Mouse (Mus musculus) stomach, embryonic 15.5 days (tissue): ENCODE data around the gene Pard3b. TPM values are rescaled to one million over a fixed set of nuclear protein-coding genes. Genes with fewer than 3 reads are reported as not detected.

Source experiments
- ATAC-seq: fragments of 200-750 bp; cut with Nextera tagmentation; 2 replicates; pipeline ENCODE4 v1.8.0; 2017; ENCODE audit warnings: low read depth, moderate number of reproducible peaks, moderate TSS enrichment; ENCODE audit not compliant: insufficient read depth, low FRiP score
- H3K27ac ChIP-seq: fragments of 300-500 bp; sonication (generic); 2 replicates; pipeline ENCODE4 v1.5.1; 2015; ENCODE audit warnings: mild to moderate bottlenecking, inconsistent platforms
- H3K27me3 ChIP-seq: fragments of 300-500 bp; sonication (generic); replicated peaks from 2 replicates; pipeline ENCODE4 v1.6.1; 2015; ENCODE audit warnings: inconsistent platforms
- H3K36me3 ChIP-seq: fragments of 300-500 bp; sonication (generic); 2 replicates; pipeline ENCODE4 v1.6.1; 2015; ENCODE audit warnings: inconsistent platforms
- H3K4me1 ChIP-seq: fragments of 300-500 bp; sonication (generic); 2 replicates; pipeline ENCODE4 v1.6.1; 2015; ENCODE audit warnings: inconsistent platforms
- H3K4me2 ChIP-seq: fragments of 300-500 bp; sonication (generic); 2 replicates; pipeline ENCODE4 v1.6.1; 2015; ENCODE audit warnings: mild to moderate bottlenecking, inconsistent platforms
- H3K4me3 ChIP-seq: fragments of 300-500 bp; sonication (generic); replicated peaks from 2 replicates; pipeline ENCODE4 v1.5.1; 2015; ENCODE audit warnings: inconsistent platforms
- H3K9ac ChIP-seq: fragments of 300-500 bp; sonication (generic); 2 replicates; pipeline ENCODE4 v1.6.1; 2015; ENCODE audit warnings: inconsistent platforms
- H3K9me3 ChIP-seq: fragments of 300-500 bp; sonication (generic); 2 replicates; pipeline ENCODE4 v1.6.1; 2016; ENCODE audit warnings: inconsistent platforms
- WGBS: fragments of 180-500 bp; shearing (Covaris S2); methylation state at CpG from one replicate; pipeline ENCODE4 v1.1.7; 2015; 5-methylcytosine and 5-hydroxymethylcytosine counted together
- polyA plus RNA-seq: library from polyadenylated mRNA; unstranded; fragments of >200 nt; fragmentation: Nextera tagmentation; extraction: Ambion mirVana; gene quantifications from 2 replicates; pipeline ENCODE4 v1.2.1, GENCODE M21; 2015

Gene Pard3b
- polyA plus RNA-seq, 1 experiment from 2014 or later, result 28.9 TPM

GRCm38 (mm10) chr1:62646812-62647211, 1008.2 kb downstream of the Pard3b start:
- Histone ChIP-seq H3K9ac (no peak overlapping the region), H3K9me3 (no peaks in the 10 kb centered on the region), H3K4me2 (no peak overlapping the region), H3K27ac (no peak overlapping the region), H3K27me3 (no peaks in the 10 kb centered on the region), H3K4me1 (peaks cover 5% of the 10 kb centered on the region; the same call in 1 of the 2 replicates), H3K4me3 (no peak overlapping the region), H3K36me3 (no peaks in the 10 kb centered on the region)
- no peak for ATAC-seq
- WGBS, result 84% methylated on average over 2 of the region's 2 CpGs

- Histone ChIP-seq H3K27ac (no peak overlapping the region), H3K4me3 (no peak overlapping the region), H3K4me1 (peaks cover 5% of the 10 kb centered on the region; the same call in 1 of the 2 replicates), H3K36me3 (no peaks in the 10 kb centered on the region), H3K9me3 (no peaks in the 10 kb centered on the region), H3K27me3 (no peaks in the 10 kb centered on the region), H3K4me2 (peak overlapping the region; percentile 10; the same call in 1 of the 2 replicates), H3K9ac (no peak overlapping the region)
- WGBS, result 30% methylated on average over 6 of the region's 6 CpGs
- no peak for ATAC-seq
Observed at GRCm38 (mm10) chr1:62648116-62648515, 1009.5 kb downstream of the Pard3b start.

DNA sequence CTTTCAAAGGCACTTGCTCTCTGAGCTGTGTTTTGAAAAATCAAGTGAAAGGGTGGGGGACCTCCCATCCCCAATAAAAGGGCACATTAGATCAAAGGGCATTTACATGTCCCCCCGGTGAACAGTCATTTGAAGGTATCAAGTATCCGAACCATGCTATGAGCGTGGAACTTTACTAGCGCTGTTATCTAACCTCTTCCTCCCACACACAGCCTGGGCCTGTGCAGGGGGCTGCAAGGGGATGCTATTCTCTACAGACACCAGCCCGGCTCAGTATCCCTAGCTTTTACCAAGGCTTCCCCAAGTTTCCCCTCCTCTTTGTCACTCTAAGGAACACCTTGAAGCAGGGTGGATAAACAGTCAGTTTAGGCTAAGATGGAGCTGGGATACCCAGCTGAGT, 1010.0 kb downstream of the Pard3b start:
- no peak overlapping the region for H3K4me2 ChIP-seq
- H3K9me3 ChIP-seq, result no peaks in the 10 kb centered on the region
- H3K9ac ChIP-seq, result no peak overlapping the region
- H3K4me3 ChIP-seq, result no peak overlapping the region
- no peaks in the 10 kb centered on the region for H3K36me3 ChIP-seq
- H3K27me3 ChIP-seq, result no peaks in the 10 kb centered on the region
- no peak overlapping the region for H3K27ac ChIP-seq
- WGBS, result 58% methylated on average over 5 of the region's 5 CpGs
- no peak for ATAC-seq
- H3K4me1 ChIP-seq, result peaks cover 5% of the 10 kb centered on the region; the same call in 1 of the 2 replicates

- 89% methylated on average over 5 of the region's 5 CpGs for WGBS
- no peak for ATAC-seq
Observed at GRCm38 (mm10) chr1:62650491-62650890, 1011.9 kb downstream of the Pard3b start.

DNA sequence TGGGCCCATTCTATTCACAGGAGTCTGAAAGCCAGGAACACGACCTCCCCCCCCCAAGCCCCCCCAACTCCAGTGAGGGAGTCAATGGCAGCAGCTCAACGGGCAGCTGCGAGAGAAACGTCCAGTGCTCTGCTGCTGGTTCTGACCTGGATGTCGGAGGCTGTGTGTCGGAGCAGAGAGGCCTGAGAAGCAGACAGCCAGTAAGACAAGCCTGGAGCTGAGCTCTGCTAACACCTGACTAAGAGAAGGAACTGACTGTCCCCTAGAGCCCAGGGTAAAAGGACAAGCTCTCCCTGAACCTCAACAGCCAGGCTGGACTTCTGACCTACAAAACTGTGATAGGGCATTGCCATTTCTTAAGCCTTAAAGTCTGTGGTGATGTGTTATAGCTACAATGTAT, 1015.8 kb downstream of the Pard3b start:
- Histone ChIP-seq H3K27ac (no peak overlapping the region), H3K4me3 (no peak overlapping the region), H3K27me3 (no peaks in the 10 kb centered on the region), H3K9ac (no peak overlapping the region), H3K4me2 (no peak overlapping the region), H3K9me3 (no peaks in the 10 kb centered on the region), H3K36me3 (no peaks in the 10 kb centered on the region), H3K4me1 (no peaks in the 10 kb centered on the region)
- 66% methylated on average over 6 of the region's 6 CpGs for WGBS
- ATAC-seq, result no peak

More at GRCm38 (mm10) chr1:62650491-62650890, 1011.9 kb downstream of the Pard3b start:
- H3K4me3 ChIP-seq, result no peak overlapping the region
- H3K27me3 ChIP-seq, result no peaks in the 10 kb centered on the region
- peaks cover 5% of the 10 kb centered on the region; the same call in 1 of the 2 replicates for H3K4me1 ChIP-seq
- H3K9me3 ChIP-seq, result no peaks in the 10 kb centered on the region
- no peaks in the 10 kb centered on the region for H3K36me3 ChIP-seq
- H3K4me2 ChIP-seq, result no peak overlapping the region
- H3K9ac ChIP-seq, result no peak overlapping the region
- no peak overlapping the region for H3K27ac ChIP-seq

GRCm38 (mm10) chr1:62664960-62665645, 1026.5 kb downstream of the Pard3b start:
- no peak overlapping the region for H3K4me2 ChIP-seq
- H3K4me3 ChIP-seq, result no peak overlapping the region

GRCm38 (mm10) chr1:62665771-62666730, 1027.4 kb downstream of the Pard3b start:
- WGBS, result 66% methylated on average over 5 of the region's 5 CpGs
- ATAC-seq, result no peak

More at GRCm38 (mm10) chr1:62664960-62665645, 1026.5 kb downstream of the Pard3b start:
- no peaks in the 10 kb centered on the region for H3K9me3 ChIP-seq
- H3K4me1 ChIP-seq, result peaks cover 6% of the 10 kb centered on the region; the same call in 1 of the 2 replicates
- WGBS, result 43% methylated on average over 8 of the region's 8 CpGs
- no peaks in the 10 kb centered on the region for H3K36me3 ChIP-seq
- H3K9ac ChIP-seq, result no peak overlapping the region
- no peaks in the 10 kb centered on the region for H3K27me3 ChIP-seq
- ATAC-seq, result peak; percentile 35; the same call in 1 of the 2 replicates
- H3K27ac ChIP-seq, result peak overlapping the region; percentile 63

DNA sequence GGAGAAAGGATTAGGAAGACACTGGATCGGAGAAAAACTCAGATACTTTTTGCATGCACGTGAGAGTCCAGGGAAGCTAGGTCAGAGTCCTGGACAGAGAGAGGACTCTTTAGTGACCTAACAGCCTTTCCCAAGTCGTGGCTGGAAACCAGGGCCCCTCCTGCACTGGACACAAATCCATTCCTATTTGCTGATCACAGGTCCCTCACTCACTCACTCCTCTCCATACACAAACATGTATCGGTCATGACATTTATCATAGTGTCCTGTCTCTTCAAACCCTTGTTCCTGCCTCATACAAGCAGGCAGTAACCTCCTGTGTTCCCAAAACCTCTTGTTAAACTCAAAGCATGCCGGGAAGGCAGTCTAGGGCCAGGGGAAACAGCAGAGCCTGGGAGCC, 1028.2 kb downstream of the Pard3b start:
- Histone ChIP-seq H3K27ac (no peak overlapping the region), H3K4me2 (no peak overlapping the region), H3K9ac (no peak overlapping the region), H3K36me3 (no peaks in the 10 kb centered on the region), H3K4me3 (no peak overlapping the region), H3K9me3 (no peaks in the 10 kb centered on the region), H3K27me3 (no peaks in the 10 kb centered on the region), H3K4me1 (peaks cover 6% of the 10 kb centered on the region; the same call in 1 of the 2 replicates)
- ATAC-seq, result no peak
- WGBS, result 68% methylated on average over 5 of the region's 5 CpGs

More at GRCm38 (mm10) chr1:62665771-62666730, 1027.4 kb downstream of the Pard3b start:
- Histone ChIP-seq H3K9me3 (no peaks in the 10 kb centered on the region), H3K27ac (no peak overlapping the region), H3K4me3 (no peak overlapping the region), H3K36me3 (no peaks in the 10 kb centered on the region), H3K9ac (no peak overlapping the region), H3K4me2 (no peak overlapping the region), H3K27me3 (no peaks in the 10 kb centered on the region), H3K4me1 (peaks cover 6% of the 10 kb centered on the region; the same call in 1 of the 2 replicates)

GRCm38 (mm10) chr1:62678611-62679344, 1040.2 kb downstream of the Pard3b start:
- peaks cover 3% of the 10 kb centered on the region; the same call in 1 of the 2 replicates for H3K4me1 ChIP-seq
- H3K4me2 ChIP-seq, result no peak overlapping the region
- no peaks in the 10 kb centered on the region for H3K27me3 ChIP-seq
- 70% methylated on average over 4 of the region's 4 CpGs for WGBS
- no peak for ATAC-seq
- H3K36me3 ChIP-seq, result no peaks in the 10 kb centered on the region
- no peak overlapping the region for H3K9ac ChIP-seq
- no peaks in the 10 kb centered on the region for H3K9me3 ChIP-seq
- H3K27ac ChIP-seq, result no peak overlapping the region
- no peak overlapping the region for H3K4me3 ChIP-seq

DNA sequence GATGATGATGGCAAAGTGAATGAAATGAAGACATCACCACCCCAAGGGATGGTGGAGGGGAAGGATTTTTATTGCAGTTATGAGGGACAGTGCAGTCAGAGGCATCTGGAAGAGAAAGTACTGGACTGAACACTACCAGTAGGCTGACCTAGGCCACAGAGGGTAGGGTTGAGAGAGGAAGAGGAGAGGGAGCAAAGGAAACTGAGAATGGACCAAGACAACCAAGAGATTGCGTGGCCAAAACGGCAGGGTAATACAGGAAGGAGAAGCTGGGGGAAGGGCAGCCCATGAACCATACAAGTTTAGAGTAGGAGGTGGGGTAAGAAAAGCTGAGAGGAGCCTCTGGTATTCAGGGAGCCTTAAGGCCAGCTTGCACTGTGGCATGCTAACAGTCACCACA, 1040.8 kb downstream of the Pard3b start:
- no peak for ATAC-seq
- H3K9ac ChIP-seq, result no peak overlapping the region
- H3K27ac ChIP-seq, result no peak overlapping the region
- H3K4me3 ChIP-seq, result no peak overlapping the region
- peaks cover 3% of the 10 kb centered on the region; the same call in 1 of the 2 replicates for H3K4me1 ChIP-seq
- no peaks in the 10 kb centered on the region for H3K27me3 ChIP-seq
- no peak overlapping the region for H3K4me2 ChIP-seq
- H3K9me3 ChIP-seq, result no peaks in the 10 kb centered on the region
- 85% methylated on average over 2 of the region's 2 CpGs for WGBS
- H3K36me3 ChIP-seq, result no peaks in the 10 kb centered on the region
